Mouse (Mus musculus): ENCODE data around the gene Ppfibp2. TPM values are rescaled to one million over a fixed set of nuclear protein-coding genes. Genes with fewer than 3 reads are reported as not detected.

The Ppfibp2 gene
- total RNA-seq, 2 experiments from 2014 or later = 13.0 to 17.5 TPM

DNA sequence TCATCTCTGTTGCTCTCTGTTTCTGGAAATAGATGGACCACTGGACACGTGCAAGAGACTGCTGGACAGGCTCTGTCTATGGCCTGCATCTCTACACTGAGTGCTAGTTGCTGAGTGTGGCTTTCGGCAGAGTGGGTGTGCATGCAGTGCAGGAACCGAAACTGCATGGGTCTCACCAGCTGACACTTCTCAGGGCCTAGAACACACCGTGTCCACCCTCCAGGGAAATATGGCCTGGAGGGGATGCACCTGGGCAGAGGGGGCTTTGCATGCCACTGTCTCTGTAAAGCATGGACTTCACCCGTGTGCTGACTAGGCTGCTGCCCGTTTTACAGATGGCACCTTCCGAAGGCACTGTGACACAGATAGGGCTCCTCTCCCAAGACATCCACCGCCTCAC, 151.0 kb downstream of the Ppfibp2 start:
- DNase-seq = no peak
- intact Hi-C loops (cut with DNase I) = no loop called here

DNA sequence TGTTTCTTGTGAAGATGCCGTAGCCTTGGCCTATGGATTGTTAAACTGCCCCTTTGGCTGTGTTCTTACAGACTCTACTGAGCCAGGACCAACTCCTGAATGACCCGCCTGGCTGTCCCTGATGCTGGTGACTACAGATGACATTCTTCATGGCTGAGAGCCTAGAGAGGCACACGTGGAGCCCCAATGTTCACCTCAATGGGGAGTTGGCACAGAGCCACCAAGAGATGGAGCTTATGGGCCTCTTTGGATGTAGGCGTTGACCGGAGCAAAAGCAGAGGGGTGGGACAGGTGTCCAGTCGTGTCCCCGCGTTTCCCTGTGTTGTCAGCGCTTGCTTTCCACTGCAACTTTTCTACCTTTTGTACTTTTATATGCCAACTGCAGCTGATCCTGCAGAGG, 152.5 kb downstream of the Ppfibp2 start:
- intact Hi-C loops (cut with DNase I) = no loop called here
- DNase-seq = no peak

DNA sequence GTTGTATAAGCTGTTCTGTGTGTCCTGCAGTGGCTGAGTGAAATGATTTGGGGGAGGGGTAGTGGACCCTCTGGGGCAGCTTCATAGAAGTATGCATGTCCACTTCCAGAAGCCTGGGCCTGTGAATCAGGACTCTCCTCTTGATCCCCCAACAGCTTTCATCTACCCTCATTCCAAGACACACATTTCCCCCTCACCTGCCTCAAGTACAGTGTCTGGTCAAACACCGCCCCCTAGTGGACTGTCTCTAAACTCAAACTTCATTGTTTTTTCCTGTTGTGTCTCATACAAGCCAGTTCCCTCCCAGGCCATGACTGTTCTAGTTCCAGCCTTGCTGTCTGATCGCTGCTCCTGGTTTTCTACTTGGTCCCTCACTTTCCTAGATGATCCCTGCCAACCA, 152.9 kb downstream of the Ppfibp2 start:
- peak; percentile 60 to 79 for DNase-seq
- intact Hi-C loops (cut with DNase I) = loop anchor here (2.0 kb wide), 2 partner anchors 31 to 87 kb away; no protein-coding TSS in a partner anchor

DNA sequence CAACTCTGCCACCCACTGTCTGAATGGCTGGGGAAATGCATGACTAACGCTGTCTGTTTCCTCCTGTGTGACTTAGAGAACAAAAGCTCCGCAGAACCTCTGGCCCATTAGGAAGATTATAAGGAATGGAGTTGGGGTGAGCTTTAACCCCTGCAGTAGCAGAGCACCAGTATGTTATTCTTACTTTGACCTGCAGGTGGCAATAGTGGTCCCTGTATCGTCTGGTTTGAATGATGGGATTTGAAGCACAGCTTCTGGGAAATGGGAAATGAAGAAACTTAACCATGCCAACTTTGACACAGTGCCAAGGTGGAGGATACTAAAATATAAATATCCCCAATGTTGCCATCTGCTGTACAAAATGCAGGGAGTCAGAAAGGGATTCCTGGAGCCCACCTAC, 154.3 kb downstream of the Ppfibp2 start:
- DNase-seq = peak; percentile 30 to 68
- intact Hi-C loops (cut with DNase I) = loop anchor here (2.0 kb wide), 2 partner anchors 30 to 88 kb away; no protein-coding TSS in a partner anchor

DNA sequence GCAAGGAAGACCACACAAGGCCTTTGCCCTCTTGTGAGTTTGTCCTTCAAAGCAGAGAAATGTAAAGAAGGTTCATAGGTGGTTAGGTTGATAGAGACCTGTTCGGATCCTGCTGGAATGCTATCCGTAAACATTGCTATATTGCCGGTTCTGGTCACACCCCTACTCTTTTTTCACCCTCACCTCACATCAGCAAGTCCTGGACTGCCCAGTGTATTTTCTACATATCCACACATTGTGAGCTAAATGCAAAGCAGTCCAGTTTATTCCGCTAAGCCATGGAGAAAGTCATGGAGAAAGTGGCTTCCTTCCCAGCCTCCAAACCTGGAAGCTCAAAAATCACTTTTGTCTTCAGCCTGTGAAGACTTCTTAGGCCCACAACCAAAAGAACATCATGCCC, 154.7 kb downstream of the Ppfibp2 start:
- DNase-seq = no peak
- intact Hi-C loops (cut with DNase I) = loop anchor here (2.0 kb wide), 2 partner anchors 29 to 89 kb away; no protein-coding TSS in a partner anchor

DNA sequence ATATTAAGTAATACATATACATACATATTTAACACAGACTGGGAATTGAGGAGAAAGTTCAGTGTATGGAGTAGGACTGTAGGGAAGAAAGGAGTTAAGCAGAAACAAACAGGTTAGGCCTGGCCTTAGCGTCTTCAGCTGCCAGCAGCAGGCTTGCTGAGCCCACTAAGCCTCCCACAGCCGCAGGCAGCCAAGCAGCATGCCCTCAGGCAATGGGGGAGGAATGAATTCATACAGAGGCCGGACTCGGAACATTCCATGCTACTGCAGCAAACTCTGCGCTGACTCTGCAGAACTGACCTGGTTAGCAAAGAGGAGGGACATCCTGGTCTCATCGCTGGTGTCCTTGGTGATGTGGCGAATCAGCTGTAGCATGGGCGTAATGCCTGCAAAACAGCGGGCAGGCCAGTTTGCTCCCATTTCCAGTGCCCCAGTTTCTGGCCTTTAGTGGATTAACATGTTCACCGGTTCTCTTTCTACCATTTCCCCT, 157.1 kb downstream of the Ppfibp2 start:
- intact Hi-C loops (cut with DNase I) = no loop called here
- no peak for DNase-seq

DNA sequence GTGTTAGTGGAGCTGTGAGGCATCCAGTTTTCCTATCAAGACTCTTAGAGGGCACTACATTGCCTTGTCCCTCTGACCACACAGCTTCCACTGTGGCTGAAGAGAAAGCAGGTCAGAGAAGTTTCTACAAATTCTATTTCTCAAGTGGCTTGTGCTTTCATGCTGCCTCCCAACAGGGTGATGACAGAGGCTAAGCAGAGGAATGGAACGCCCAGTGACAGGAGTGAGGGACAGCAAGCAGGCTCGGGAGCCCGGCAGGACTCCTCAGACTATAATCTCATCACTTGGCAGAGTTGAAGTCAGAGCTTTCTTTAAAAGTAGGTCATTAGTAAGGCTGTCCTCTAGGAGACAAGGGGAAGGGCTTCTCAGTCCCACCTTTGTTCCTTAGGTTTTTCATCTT, 160.9 kb downstream of the Ppfibp2 start:
- peak in 1 of 2 experiments; percentile 18 for DNase-seq
- intact Hi-C loops (cut with DNase I) = no loop called here

DNA sequence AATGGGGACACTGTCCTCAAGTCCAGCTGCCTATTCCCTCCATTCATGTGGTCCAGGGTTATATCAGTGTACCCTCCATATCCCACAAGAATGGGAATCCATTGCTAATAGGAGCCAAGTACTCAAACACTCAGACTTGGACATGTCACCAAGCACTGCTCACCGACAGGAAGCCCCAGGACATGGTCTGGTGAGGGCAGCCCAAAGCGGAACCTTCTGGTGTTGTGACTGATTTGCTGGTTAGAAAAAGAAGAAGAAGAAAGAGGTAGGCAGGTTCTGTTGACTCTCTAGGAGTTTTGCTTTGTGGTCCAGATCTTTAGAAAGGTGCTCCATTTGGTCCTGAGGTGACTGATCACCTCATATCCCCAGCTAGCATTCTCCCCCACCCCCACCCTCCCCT, 161.7 kb downstream of the Ppfibp2 start:
- DNase-seq = no peak
- intact Hi-C loops (cut with DNase I) = no loop called here

DNA sequence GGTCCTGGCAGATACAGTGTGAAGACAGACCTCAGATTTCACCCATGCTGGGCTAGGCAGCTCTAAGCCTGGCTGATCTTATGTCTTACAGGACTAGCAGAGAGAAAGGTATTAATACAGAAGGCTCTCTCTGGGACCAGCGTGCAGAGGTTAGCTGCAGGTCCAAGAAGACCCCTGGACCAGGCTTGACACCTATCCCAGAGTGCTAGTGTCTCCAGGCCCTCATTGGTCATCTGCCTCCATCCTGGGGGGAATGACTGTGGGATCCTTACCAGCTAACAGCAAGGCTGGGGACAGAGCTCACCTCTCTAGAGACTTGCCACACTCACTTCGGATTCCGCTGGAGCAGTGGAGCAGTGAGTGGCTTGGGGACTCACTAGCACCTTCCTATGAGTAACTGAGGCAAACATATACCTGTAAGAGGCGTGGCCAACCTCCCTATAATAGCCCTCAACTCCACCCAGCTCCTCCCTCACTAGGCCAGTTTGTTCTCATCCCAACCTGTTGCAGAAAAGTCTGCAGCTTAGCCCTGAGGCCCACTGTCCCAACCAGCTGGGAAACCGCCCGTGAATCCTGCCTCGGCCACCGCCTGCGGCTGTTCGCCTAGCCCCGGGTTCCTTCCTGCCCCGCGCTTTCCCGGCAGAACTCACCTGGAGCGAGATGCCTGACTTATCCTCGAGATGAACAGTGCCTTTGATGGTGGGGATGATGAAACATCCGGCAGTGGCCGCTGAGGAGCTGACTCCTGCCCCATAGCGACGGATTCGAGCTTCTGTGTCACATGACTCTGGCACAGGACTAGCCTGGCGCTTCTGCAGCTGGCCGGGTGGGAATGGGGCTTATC, 162.5 kb downstream of the Ppfibp2 start, which contains the start of gene Cyb5r2:
Cyb5r2 (minus strand) TSS at position 725 of the 844 bp plus-strand sequence.
- intact Hi-C loops (cut with DNase I) = no loop called here
- DNase-seq = peak; percentile 17 to 40

DNA sequence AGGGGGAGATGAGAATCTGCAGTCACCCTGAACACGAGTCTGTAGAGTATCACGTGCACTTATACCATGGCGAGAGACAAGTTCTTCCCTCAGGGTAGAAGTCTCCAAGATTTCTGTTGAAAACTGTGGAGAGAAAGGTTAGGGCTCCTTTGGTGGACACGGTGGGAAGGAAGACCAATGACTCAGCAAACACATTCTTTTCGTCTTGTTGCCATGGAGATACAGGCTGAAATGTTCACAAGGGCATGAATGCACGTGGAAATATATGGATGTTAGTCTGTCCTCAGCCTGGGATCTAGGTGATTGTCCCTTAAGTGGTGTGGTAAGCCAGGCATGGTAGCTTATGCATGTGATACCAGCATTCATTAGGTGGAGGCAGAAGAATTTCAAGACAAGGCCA, 175.8 kb downstream of the Ppfibp2 start:
- no peak for DNase-seq
- intact Hi-C loops (cut with DNase I) = no loop called here

DNA sequence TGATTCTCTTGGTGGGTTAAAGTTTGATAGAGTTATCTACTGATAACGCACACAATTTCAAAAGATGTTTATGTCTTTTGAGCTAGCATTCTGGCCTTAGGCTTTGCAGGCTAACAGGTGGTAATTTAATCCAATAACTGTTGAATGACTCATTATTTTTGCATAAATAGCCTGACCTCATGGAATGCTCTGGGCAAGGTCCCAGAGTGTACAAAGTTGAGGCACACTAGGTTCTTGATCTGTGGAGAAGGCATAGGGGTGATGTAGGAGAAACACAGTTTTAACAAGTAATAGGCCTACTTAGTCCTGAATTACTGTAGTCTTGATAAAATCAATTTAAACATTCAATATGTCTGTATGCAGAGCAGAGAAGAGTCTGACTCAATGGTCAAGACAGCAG, 183.2 kb downstream of the Ppfibp2 start:
- intact Hi-C loops (cut with DNase I) = loop anchor here (2.0 kb wide), 1 partner anchor 29 kb away; no protein-coding TSS in a partner anchor

DNA sequence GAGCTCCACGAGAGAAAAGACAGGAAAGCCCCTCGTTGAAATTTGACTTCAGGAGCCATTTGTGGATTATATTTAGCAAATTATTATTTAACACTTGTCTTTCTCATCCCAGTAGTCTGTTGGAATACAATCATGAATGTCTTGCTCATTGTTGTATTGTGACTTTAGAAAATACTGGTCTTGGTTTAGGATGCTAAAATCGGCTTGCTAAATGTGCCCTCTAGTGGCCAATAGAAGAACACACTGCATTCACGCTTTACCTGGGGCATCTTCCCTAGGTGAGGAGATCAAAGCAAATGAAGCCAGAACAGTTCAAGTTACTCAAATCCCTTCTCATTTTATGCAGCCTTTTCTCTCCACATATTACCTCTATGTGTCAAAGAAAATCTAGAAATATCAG, 184.6 kb downstream of the Ppfibp2 start:
- DNase-seq = peak in 1 of 2 experiments; percentile 18
- intact Hi-C loops (cut with DNase I) = loop anchor here (2.0 kb wide), 1 partner anchor 31 kb away; no protein-coding TSS in a partner anchor

More for the DNA sequence above, 183.2 kb downstream of the Ppfibp2 start:
- DNase-seq = no peak

DNA sequence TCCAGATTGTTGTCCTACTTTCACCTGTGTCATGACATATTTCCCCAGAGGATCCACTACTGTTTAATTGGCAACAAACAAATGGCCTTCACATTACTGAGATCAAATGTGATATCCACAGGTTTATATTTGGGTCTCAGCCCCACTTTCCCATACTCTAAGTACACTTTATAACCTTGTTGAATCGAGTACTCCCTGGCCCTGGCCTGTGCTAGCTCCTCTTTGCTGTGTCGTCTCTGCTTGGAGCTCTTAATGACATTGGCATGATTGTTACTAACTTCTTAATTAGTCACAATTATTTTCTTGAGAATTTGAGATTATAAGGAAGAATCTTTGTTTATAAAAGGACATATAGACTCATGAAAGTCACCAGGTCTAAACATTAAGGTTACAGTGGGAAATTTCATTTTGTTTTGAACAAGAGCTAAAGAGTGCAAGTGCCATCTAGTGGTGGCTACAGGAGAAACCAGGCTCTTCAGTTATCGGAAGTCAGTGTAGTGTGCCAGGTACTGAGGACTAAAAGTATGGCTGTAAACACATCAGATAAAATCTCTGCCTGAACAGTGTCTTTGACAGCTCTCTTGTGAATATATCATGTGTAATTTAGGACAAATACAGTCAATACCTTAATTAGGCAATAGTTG, 193.1 kb downstream of the Ppfibp2 start:
- intact Hi-C loops (cut with DNase I) = loop anchor here (5.0 kb wide), 2 partner anchors 131 to 571 kb away; no protein-coding TSS in a partner anchor
- peak; percentile 8 to 35 for DNase-seq

DNA sequence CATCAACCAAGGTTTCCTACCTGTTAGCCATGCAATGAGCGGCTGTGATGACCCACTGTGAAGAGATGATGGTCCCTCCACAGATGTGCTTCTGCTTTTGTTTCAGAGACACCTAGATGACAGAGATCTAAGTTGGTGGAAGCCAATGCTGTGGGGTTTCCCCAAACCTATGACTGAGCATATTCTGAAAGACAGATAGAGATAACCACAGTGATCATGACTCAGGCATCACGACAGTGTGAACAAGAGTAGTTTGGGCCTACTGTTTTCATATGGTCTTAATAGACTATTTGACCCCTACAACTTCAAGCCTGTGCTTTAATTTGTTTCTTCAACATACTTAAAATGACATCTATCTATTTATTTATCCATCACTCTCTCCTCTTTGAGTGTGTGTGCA, 201.5 kb downstream of the Ppfibp2 start:
- intact Hi-C loops (cut with DNase I) = no loop called here

More for the DNA sequence above, 201.5 kb downstream of the Ppfibp2 start:
- no peak for DNase-seq

Other genes with a start within 250 kb of the Ppfibp2 start
- under 1 TPM; 0.10 to 0.15 TPM for gene Syt9, start 224.5 kb upstream of the Ppfibp2 start, total RNA-seq (2021)
- gene Olfml1, start 27.8 kb upstream of the Ppfibp2 start, total RNA-seq (2021) = 1 to 10 TPM; 8.0 to 9.5 TPM
- not detected for gene 5330417H12Rik, start 30.0 kb downstream of the Ppfibp2 start, total RNA-seq (2021)
- gene Cyb5r2, start 162.8 kb downstream of the Ppfibp2 start, total RNA-seq (2021) = not detected
- gene Ovch2, start 206.0 kb downstream of the Ppfibp2 start, total RNA-seq (2021) = not detected
- not detected for gene Olfr467, start 217.1 kb downstream of the Ppfibp2 start, total RNA-seq (2021)
- gene Olfr469, start 230.3 kb downstream of the Ppfibp2 start, total RNA-seq (2021) = not detected

Measured in heart, postnatal 10 days (tissue).